Mouse (Mus musculus): Measurements from ENCODE around the gene Zfp217. TPM values are rescaled to one million over a fixed set of nuclear protein-coding genes. Genes with fewer than 3 reads are reported as not detected.

Gene Zfp217
- polyA plus RNA-seq, 1 experiment, result 32.1 TPM

DNA sequence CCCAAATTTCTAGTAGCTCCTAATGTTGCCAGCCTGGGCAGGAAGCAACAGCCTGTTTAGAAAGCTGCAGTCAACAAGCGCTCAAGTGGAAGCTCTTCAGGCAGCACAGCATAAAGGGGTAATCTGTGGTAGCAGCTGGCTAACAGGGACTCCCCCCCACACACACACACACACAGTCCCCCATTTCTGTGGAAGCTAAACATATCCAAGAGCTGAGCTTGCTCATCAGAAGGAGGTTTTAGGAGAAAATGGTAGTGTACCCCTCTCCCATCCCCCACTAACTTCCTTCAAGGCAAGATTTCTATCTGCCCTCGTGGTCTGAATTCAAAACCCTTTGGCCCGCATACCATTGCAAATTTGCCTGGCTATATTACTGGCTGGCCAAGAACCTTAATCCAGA lies 20.4 kb downstream of the Zfp217 start:
- 8% methylated on average over 3 of the region's 3 CpGs for WGBS
- Histone ChIP-seq H3K36me3 (ENCODE audit: control insufficient read depth, insufficient read depth, low read length) (no peaks in the 10 kb centered on the region), H3K4me3 (ENCODE audit: control insufficient read depth, insufficient read depth, low read length) (no peak overlapping the region), H3K27ac (ENCODE audit: control insufficient read depth, insufficient read depth, low read length) (no peak overlapping the region), H3K27me3 (ENCODE audit: control insufficient read depth, insufficient read depth, low read length) (no peaks in the 10 kb centered on the region), H3K4me1 (replicated peaks; ENCODE audit: control insufficient read depth, insufficient read depth, low read length) (peaks cover 35% of the 10 kb centered on the region)
- TF ChIP-seq CTCF (IDR thresholded peaks at IDR 0.05; ENCODE audit: borderline replicate concordance, control insufficient read depth, extremely low read depth, insufficient read depth, low read length, poor library complexity), result no peak
- TF ChIP-seq POLR2A (IDR thresholded peaks at IDR 0.05; ENCODE audit: control insufficient read depth, extremely low read depth, insufficient read depth, low read length, poor library complexity), result no peak
- DNase-seq, result no peak

DNA sequence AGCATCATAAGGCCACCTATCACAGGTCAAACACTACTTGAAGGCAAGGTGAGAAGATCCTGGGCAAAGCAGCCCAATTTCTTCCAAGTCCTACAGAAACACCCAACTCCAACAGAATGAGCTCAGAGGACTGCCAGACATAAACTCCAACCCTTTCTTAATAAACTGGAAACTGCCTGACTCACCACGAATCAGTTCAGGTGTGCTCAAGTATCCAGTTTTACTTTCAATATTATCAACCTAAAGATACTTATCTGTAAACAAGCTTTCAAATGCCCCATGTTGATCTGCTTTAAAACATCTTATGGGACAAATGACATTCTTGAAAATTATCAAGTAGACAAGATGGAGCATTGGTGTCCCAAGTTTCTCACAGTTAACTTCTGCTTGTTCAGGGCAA lies 21.6 kb downstream of the Zfp217 start:
- H3K36me3 ChIP-seq (ENCODE audit: control insufficient read depth, insufficient read depth, low read length), result no peaks in the 10 kb centered on the region
- TF ChIP-seq CTCF (IDR thresholded peaks at IDR 0.05; ENCODE audit: borderline replicate concordance, control insufficient read depth, extremely low read depth, insufficient read depth, low read length, poor library complexity), result no peak
- TF ChIP-seq POLR2A (IDR thresholded peaks at IDR 0.05; ENCODE audit: control insufficient read depth, extremely low read depth, insufficient read depth, low read length, poor library complexity), result no peak

DNA sequence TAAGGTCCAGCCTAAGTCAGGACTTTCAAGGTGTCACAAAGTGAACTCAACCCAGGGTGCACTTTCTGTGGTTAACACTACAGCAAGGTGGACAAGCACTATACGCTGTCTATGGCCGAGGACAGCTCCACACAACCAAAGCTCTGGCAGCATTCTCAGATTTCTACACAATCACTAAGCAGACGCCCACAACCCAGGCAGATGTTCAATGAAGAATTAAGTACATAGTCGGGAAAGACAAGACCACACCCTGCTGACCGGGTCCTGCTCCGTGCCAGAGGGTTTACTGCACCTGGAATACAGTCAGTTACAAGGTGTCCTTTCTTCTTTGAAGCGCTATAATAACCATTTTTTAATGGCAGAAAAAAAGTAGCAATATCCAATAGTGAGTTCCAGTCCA lies 25.7 kb downstream of the Zfp217 start:
- WGBS, result 84% methylated on average over 7 of the region's 7 CpGs
- H3K36me3 ChIP-seq (ENCODE audit: control insufficient read depth, insufficient read depth, low read length), result peaks cover 29% of the 10 kb centered on the region
- H3K27me3 ChIP-seq (ENCODE audit: control insufficient read depth, insufficient read depth, low read length), result no peaks in the 10 kb centered on the region
- H3K27ac ChIP-seq (ENCODE audit: control insufficient read depth, insufficient read depth, low read length), result no peak overlapping the region
- no peak for DNase-seq
- H3K4me1 ChIP-seq (replicated peaks; ENCODE audit: control insufficient read depth, insufficient read depth, low read length), result peaks cover 26% of the 10 kb centered on the region
- no peak overlapping the region for H3K4me3 ChIP-seq (ENCODE audit: control insufficient read depth, insufficient read depth, low read length)
- no peak for TF ChIP-seq POLR2A (IDR thresholded peaks at IDR 0.05; ENCODE audit: control insufficient read depth, extremely low read depth, insufficient read depth, low read length, poor library complexity)
- TF ChIP-seq CTCF (IDR thresholded peaks at IDR 0.05; ENCODE audit: borderline replicate concordance, control insufficient read depth, extremely low read depth, insufficient read depth, low read length, poor library complexity), result no peak

More for the DNA sequence above, 21.6 kb downstream of the Zfp217 start:
- H3K4me3 ChIP-seq (ENCODE audit: control insufficient read depth, insufficient read depth, low read length), result no peak overlapping the region
- H3K4me1 ChIP-seq (replicated peaks; ENCODE audit: control insufficient read depth, insufficient read depth, low read length), result peaks cover 38% of the 10 kb centered on the region
- DNase-seq, result no peak
- H3K27me3 ChIP-seq (ENCODE audit: control insufficient read depth, insufficient read depth, low read length), result no peaks in the 10 kb centered on the region
- no peak overlapping the region for H3K27ac ChIP-seq (ENCODE audit: control insufficient read depth, insufficient read depth, low read length)
- 22% methylated on average over 1 of the region's 1 CpGs for WGBS

GRCm38 (mm10) chr2:170120139-170121027 lies 27.5 kb downstream of the Zfp217 start:
- peaks cover 21% of the 10 kb centered on the region for H3K4me1 ChIP-seq (replicated peaks; ENCODE audit: control insufficient read depth, insufficient read depth, low read length)
- H3K36me3 ChIP-seq (ENCODE audit: control insufficient read depth, insufficient read depth, low read length), result peaks cover 35% of the 10 kb centered on the region

GRCm38 (mm10) chr2:170116704-170117281 lies 31.1 kb downstream of the Zfp217 start:
- DNase-seq, result peak; percentile 73
- TF ChIP-seq CTCF (IDR thresholded peaks at IDR 0.05; ENCODE audit: borderline replicate concordance, control insufficient read depth, extremely low read depth, insufficient read depth, low read length, poor library complexity) (no peak), POLR2A (IDR thresholded peaks at IDR 0.05; ENCODE audit: control insufficient read depth, extremely low read depth, insufficient read depth, low read length, poor library complexity) (no peak)
- 43% methylated on average over 4 of the region's 4 CpGs for WGBS
- Histone ChIP-seq H3K27ac (ENCODE audit: control insufficient read depth, insufficient read depth, low read length) (peak overlapping the region; percentile 44; the same call in 1 of the 2 replicates), H3K4me3 (ENCODE audit: control insufficient read depth, insufficient read depth, low read length) (no peak overlapping the region), H3K36me3 (ENCODE audit: control insufficient read depth, insufficient read depth, low read length) (peaks cover 70% of the 10 kb centered on the region), H3K27me3 (ENCODE audit: control insufficient read depth, insufficient read depth, low read length) (no peaks in the 10 kb centered on the region), H3K4me1 (replicated peaks; ENCODE audit: control insufficient read depth, insufficient read depth, low read length) (0 out of 2 replicates have a peak, but pooled peaks cover 8% of the 10 kb centered on the region)

More at GRCm38 (mm10) chr2:170120139-170121027, 27.5 kb downstream of the Zfp217 start:
- Histone ChIP-seq H3K4me3 (ENCODE audit: control insufficient read depth, insufficient read depth, low read length) (no peak overlapping the region), H3K27ac (ENCODE audit: control insufficient read depth, insufficient read depth, low read length) (no peak overlapping the region), H3K27me3 (ENCODE audit: control insufficient read depth, insufficient read depth, low read length) (no peaks in the 10 kb centered on the region)
- no peak for DNase-seq
- 90% methylated on average over 19 of the region's 19 CpGs for WGBS
- TF ChIP-seq CTCF (IDR thresholded peaks at IDR 0.05; ENCODE audit: borderline replicate concordance, control insufficient read depth, extremely low read depth, insufficient read depth, low read length, poor library complexity) (no peak), POLR2A (IDR thresholded peaks at IDR 0.05; ENCODE audit: control insufficient read depth, extremely low read depth, insufficient read depth, low read length, poor library complexity) (no peak)

GRCm38 (mm10) chr2:170110306-170110705 lies 37.6 kb downstream of the Zfp217 start:
- Histone ChIP-seq H3K4me3 (ENCODE audit: control insufficient read depth, insufficient read depth, low read length) (no peak overlapping the region), H3K27me3 (ENCODE audit: control insufficient read depth, insufficient read depth, low read length) (no peaks in the 10 kb centered on the region), H3K36me3 (ENCODE audit: control insufficient read depth, insufficient read depth, low read length) (peaks cover 60% of the 10 kb centered on the region), H3K4me1 (replicated peaks; ENCODE audit: control insufficient read depth, insufficient read depth, low read length) (no peaks in the 10 kb centered on the region), H3K27ac (ENCODE audit: control insufficient read depth, insufficient read depth, low read length) (no peak overlapping the region)
- 96% methylated on average over 8 of the region's 8 CpGs for WGBS
- TF ChIP-seq POLR2A (IDR thresholded peaks at IDR 0.05; ENCODE audit: control insufficient read depth, extremely low read depth, insufficient read depth, low read length, poor library complexity), result no peak
- TF ChIP-seq CTCF (IDR thresholded peaks at IDR 0.05; ENCODE audit: borderline replicate concordance, control insufficient read depth, extremely low read depth, insufficient read depth, low read length, poor library complexity), result no peak
- DNase-seq, result no peak
